Mouse (Mus musculus) C2C12 (cell line): ENCODE data around the gene Zfp609.

Source experiments
- CTCF ChIP-seq: IDR thresholded peaks from one replicate; pipeline ENCODE4 v1.5.1; 2011; ENCODE audit not compliant: control insufficient read depth, insufficient read depth, insufficient read length
- USF1 ChIP-seq: IDR thresholded peaks from one replicate; pipeline ENCODE4 v1.6.1; 2011; ENCODE audit warnings: low read depth, mild to moderate bottlenecking, control low read depth, moderate library complexity

- TF ChIP-seq USF1 (no peak), CTCF (no peak)
Measured at GRCm38 (mm10) chr9:65648730-65649129, 178.6 kb downstream of the Zfp609 start.
